Mouse (Mus musculus) limb, embryonic 11.5 days (tissue): ENCODE results near the gene Cstf3. TPM values are rescaled to one million over a fixed set of nuclear protein-coding genes. Genes with fewer than 3 reads are reported as not detected.

Experiments
- ATAC-seq: fragments of 200-750 bp; cut with Nextera tagmentation; 2 replicates; pipeline ENCODE4 v1.8.0; 2017; ENCODE audit warnings: low read depth; ENCODE audit not compliant: insufficient number of reproducible peaks, low FRiP score, low TSS enrichment
- DNase-seq: peaks from one replicate; pipeline ENCODE4 v3.0.0-alpha.2; 2015; ENCODE audit warnings: low spot score
- H3K27ac ChIP-seq: fragments of 300-500 bp; sonication (generic); replicated peaks from 2 replicates; pipeline ENCODE4 v1.5.1; 2014; ENCODE audit warnings: low read depth, mild to moderate bottlenecking, low read length
- H3K27me3 ChIP-seq: fragments of 300-500 bp; sonication (generic); 2 replicates; pipeline ENCODE4 v1.6.1; 2014; ENCODE audit warnings: mild to moderate bottlenecking, low read length, mixed read lengths; ENCODE audit not compliant: control insufficient read depth, insufficient read depth
- H3K36me3 ChIP-seq: fragments of 300-500 bp; sonication (generic); 2 replicates; pipeline ENCODE4 v1.6.1; 2014; ENCODE audit warnings: mild to moderate bottlenecking, low read length, moderate library complexity, mixed read lengths; ENCODE audit not compliant: control insufficient read depth, insufficient read depth
- H3K4me1 ChIP-seq: fragments of 300-500 bp; sonication (generic); 2 replicates; pipeline ENCODE4 v1.6.1; 2014; ENCODE audit warnings: low read length, mixed read lengths; ENCODE audit not compliant: control insufficient read depth, insufficient read depth
- H3K4me2 ChIP-seq: fragments of 300-500 bp; sonication (generic); 2 replicates; pipeline ENCODE4 v1.6.1; 2014; ENCODE audit warnings: low read depth, mild to moderate bottlenecking, moderate library complexity; ENCODE audit not compliant: severe bottlenecking
- H3K4me3 ChIP-seq: fragments of 300-500 bp; sonication (generic); 2 replicates; pipeline ENCODE4 v1.5.1; 2014; ENCODE audit warnings: low read depth, low read length
- H3K9ac ChIP-seq: fragments of 300-500 bp; sonication (generic); 2 replicates; pipeline ENCODE4 v1.6.1; 2014; ENCODE audit warnings: mild to moderate bottlenecking, low read length
- H3K9me3 ChIP-seq: fragments of 300-500 bp; sonication (generic); 2 replicates; pipeline ENCODE4 v1.6.1; 2016; ENCODE audit warnings: low read length; ENCODE audit not compliant: control insufficient read depth
- WGBS: fragments of 180-500 bp; shearing (Covaris S2); extraction: QIAGEN DNeasy Blood & Tissue Kit; methylation state at CpG from one replicate; pipeline ENCODE4 v1.1.7; 2014; 5-methylcytosine and 5-hydroxymethylcytosine counted together
- polyA plus RNA-seq: library from polyadenylated mRNA; unstranded; fragments of >200 nt; fragmentation: Nextera tagmentation; extraction: Ambion mirVana; gene quantifications from 2 replicates; pipeline ENCODE4 v1.2.1, GENCODE M21; 2014

Gene Cstf3
- polyA plus RNA-seq, 1 experiment from 2014 or later, result 87.9 TPM

GRCm38 (mm10) chr2:104572066-104572465 is 18.3 kb upstream of the Cstf3 start:
- Histone ChIP-seq H3K27ac (no peak overlapping the region), H3K4me3 (no peak overlapping the region), H3K27me3 (no peaks in the 10 kb centered on the region), H3K4me2 (no peak overlapping the region), H3K4me1 (no peaks in the 10 kb centered on the region), H3K36me3 (no peaks in the 10 kb centered on the region), H3K9me3 (no peaks in the 10 kb centered on the region), H3K9ac (no peak overlapping the region)
- DNase-seq, result no peak
- no peak for ATAC-seq
- WGBS, result 82% methylated on average over 6 of the region's 6 CpGs

GRCm38 (mm10) chr2:104576216-104576615 is 14.1 kb upstream of the Cstf3 start:
- H3K4me3 ChIP-seq, result no peak overlapping the region
- no peaks in the 10 kb centered on the region for H3K27me3 ChIP-seq
- H3K9me3 ChIP-seq, result no peaks in the 10 kb centered on the region
- H3K4me2 ChIP-seq, result no peak overlapping the region
- DNase-seq (no peak), ATAC-seq (no peak)
- no peak overlapping the region for H3K27ac ChIP-seq
- H3K9ac ChIP-seq, result no peak overlapping the region
- WGBS, result 80% methylated on average over 5 of the region's 5 CpGs
- H3K4me1 ChIP-seq, result no peaks in the 10 kb centered on the region
- H3K36me3 ChIP-seq, result no peaks in the 10 kb centered on the region

- H3K4me2 ChIP-seq, result no peak overlapping the region
- H3K27me3 ChIP-seq, result no peaks in the 10 kb centered on the region
- H3K4me1 ChIP-seq, result no peaks in the 10 kb centered on the region
- H3K9me3 ChIP-seq, result no peaks in the 10 kb centered on the region
- H3K36me3 ChIP-seq, result no peaks in the 10 kb centered on the region
- H3K27ac ChIP-seq, result no peak overlapping the region
- 63% methylated on average over 5 of the region's 5 CpGs for WGBS
- DNase-seq (no peak), ATAC-seq (no peak)
- no peak overlapping the region for H3K9ac ChIP-seq
- no peak overlapping the region for H3K4me3 ChIP-seq
Observed at GRCm38 (mm10) chr2:104578021-104578420, 12.3 kb upstream of the Cstf3 start.

DNA sequence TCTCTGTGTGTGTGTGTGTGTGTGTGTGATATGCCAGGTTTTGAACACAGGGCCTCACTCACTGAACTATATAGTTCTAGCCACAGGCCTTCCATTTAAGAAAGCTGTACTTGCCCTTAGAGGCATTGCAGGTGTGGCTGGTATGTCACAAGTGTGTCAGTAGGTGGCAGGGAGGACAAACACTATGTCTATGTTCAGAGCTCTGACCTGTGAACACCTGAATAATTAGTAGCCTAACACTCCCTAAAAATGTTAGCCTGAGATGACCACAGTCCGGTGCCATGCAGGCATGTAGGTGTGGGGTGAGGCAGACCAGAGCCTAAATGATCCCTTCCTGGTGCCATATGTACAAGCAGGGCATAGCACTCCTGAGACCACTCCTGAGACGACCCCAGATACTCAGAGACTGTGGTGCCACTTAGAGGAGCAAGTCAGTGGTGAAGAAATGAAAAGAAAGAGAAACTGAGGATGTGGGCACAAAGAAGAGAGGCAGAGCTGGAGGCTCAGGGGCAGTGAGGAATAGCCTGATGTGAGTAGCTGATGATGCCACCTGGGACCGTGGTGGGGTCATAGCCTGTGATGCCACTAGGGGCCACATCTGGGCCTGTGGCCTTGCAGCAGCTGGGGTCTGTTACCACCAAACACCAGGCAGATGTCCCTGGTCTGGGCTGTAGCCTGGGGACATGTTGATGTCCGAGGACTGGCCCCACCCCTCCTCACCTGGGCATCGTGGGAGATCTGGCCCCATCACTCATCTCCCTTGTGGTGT is 11.3 kb upstream of the Cstf3 start:
- ATAC-seq (no peak; the same call in 1 of the 2 replicates), DNase-seq (no peak)
- Histone ChIP-seq H3K27me3 (no peaks in the 10 kb centered on the region), H3K4me1 (no peaks in the 10 kb centered on the region), H3K4me2 (no peak overlapping the region), H3K36me3 (no peaks in the 10 kb centered on the region), H3K9ac (no peak overlapping the region), H3K4me3 (no peak overlapping the region), H3K9me3 (no peaks in the 10 kb centered on the region), H3K27ac (no peak overlapping the region)
- 76% methylated on average over 5 of the region's 5 CpGs for WGBS

DNA sequence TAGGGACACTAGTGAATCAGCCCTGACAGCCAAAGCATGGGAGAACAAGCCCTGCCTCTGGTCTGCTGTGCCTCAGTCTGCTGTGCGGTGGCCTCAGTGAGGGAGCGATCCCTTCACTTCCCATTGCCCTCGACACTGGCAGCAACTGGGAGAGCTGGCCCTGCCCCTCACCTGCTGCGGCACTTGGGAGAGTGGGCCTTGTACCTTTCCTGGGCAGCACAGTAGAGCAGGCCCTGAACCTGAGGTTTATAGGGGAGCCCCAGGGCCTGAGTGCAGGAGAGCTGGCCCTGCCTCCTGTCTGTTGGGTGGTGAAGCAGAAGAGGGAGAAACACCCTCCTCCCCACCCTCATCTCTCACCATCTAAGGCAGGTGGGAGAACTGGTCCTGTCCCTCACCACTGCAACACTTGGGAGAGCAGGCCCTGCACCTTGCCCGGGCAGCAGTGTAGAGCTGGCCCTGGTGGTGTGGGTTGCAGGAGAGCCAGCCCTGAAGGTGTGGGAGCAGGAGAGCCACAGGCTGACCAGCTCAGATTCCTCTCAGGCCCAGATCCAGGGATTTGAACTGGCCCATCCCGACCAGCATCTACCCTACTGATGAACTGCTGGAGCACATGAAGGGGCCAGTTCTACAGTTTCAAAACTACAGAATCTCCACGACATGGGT is 10.4 kb upstream of the Cstf3 start:
- no peak overlapping the region for H3K4me2 ChIP-seq
- H3K4me1 ChIP-seq, result no peaks in the 10 kb centered on the region
- no peaks in the 10 kb centered on the region for H3K9me3 ChIP-seq
- ATAC-seq (no peak), DNase-seq (no peak)
- no peak overlapping the region for H3K9ac ChIP-seq
- no peak overlapping the region for H3K4me3 ChIP-seq
- no peaks in the 10 kb centered on the region for H3K27me3 ChIP-seq
- no peak overlapping the region for H3K27ac ChIP-seq
- whole genome bisulfite sequencing, result 80% methylated on average over 7 of the region's 7 CpGs
- H3K36me3 ChIP-seq, result no peaks in the 10 kb centered on the region

- H3K4me1 ChIP-seq, result no peaks in the 10 kb centered on the region
- H3K9me3 ChIP-seq, result no peaks in the 10 kb centered on the region
- no peak overlapping the region for H3K4me2 ChIP-seq
- no peak overlapping the region for H3K9ac ChIP-seq
- ATAC-seq (no peak), DNase-seq (no peak)
- no peaks in the 10 kb centered on the region for H3K36me3 ChIP-seq
- no peak overlapping the region for H3K4me3 ChIP-seq
- WGBS, result 82% methylated on average over 9 of the region's 9 CpGs
- no peaks in the 10 kb centered on the region for H3K27me3 ChIP-seq
- H3K27ac ChIP-seq, result no peak overlapping the region
Observed at GRCm38 (mm10) chr2:104581281-104581879, 8.9 kb upstream of the Cstf3 start.

GRCm38 (mm10) chr2:104583032-104583431 is 7.3 kb upstream of the Cstf3 start:
- H3K9ac ChIP-seq, result no peak overlapping the region
- no peaks in the 10 kb centered on the region for H3K9me3 ChIP-seq
- no peak overlapping the region for H3K4me2 ChIP-seq
- no peaks in the 10 kb centered on the region for H3K4me1 ChIP-seq
- H3K27ac ChIP-seq, result no peak overlapping the region
- WGBS, result 83% methylated on average over 6 of the region's 6 CpGs
- no peaks in the 10 kb centered on the region for H3K36me3 ChIP-seq
- H3K4me3 ChIP-seq, result no peak overlapping the region
- DNase-seq (no peak), ATAC-seq (no peak)
- H3K27me3 ChIP-seq, result no peaks in the 10 kb centered on the region

DNA sequence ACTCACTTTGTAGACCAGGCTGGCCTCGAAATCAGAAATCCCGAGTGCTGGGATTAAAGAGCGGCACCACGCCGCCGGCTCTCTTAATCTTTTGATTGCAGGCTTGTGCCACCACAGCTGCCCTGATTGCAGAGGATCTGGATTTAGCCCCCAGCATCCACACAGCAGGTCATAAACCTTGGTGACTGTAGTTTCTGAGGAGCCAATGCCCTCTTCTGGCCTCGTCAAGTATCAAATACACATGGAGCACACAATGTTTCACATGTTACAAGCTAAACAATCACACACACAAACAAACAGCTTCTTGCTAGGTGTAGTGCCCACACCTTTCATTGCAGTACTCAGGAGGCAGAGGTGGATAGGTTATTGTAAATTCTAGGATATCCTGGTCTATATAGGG is 6.1 kb upstream of the Cstf3 start:
- Histone ChIP-seq H3K9ac (no peak overlapping the region), H3K4me2 (no peak overlapping the region), H3K9me3 (no peaks in the 10 kb centered on the region), H3K4me3 (no peak overlapping the region), H3K36me3 (no peaks in the 10 kb centered on the region), H3K4me1 (no peaks in the 10 kb centered on the region), H3K27me3 (no peaks in the 10 kb centered on the region), H3K27ac (no peak overlapping the region)
- DNase-seq (no peak), ATAC-seq (no peak)
- 57% methylated on average over 7 of the region's 7 CpGs for WGBS
